Mouse (Mus musculus) urinary bladder, postnatal 25 days (tissue): Measurements from ENCODE around the gene 1700023F06Rik.

ENCODE experiments used
- DNase-seq: peaks from one replicate; pipeline ENCODE4 v3.0.0; 2022; ENCODE audit warnings: low spot score

The 1700023F06Rik gene

GRCm38 (mm10) chr11:103208458-103208857 lies at the start of gene 1700023F06Rik:
Gene 1700023F06Rik (minus strand): TSS chr11:103208558.
- no peak for DNase-seq

DNA sequence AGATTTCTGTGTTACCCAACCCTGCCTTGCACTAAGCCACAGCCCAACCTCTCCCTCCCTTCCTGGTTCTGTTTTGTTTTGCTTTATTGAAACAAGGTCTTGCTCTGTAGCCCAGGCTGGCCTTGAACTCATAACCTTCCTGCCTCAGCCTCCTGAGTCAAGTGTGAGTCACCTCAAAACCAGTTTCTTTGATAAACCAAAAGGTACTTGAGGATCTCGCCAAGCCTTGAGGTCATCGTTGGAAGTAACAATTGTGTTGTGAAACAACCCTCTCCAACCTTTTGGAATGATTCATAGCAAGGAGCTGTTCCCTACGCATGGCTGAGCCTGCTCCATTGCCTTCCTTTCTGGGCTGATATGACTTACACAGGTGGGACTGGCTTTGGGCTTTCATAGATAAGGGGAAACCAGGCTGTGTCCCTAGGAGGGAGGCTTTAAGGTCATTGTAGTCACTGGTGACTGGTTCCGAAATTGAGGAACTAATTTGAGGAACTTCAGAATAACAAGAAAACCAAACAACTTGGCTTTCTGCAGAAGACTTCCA lies 49.7 kb upstream of the 1700023F06Rik start:
- DNase-seq = no peak

- no peak for DNase-seq
Observed at GRCm38 (mm10) chr11:103253605-103254004, 45.2 kb upstream of the 1700023F06Rik start.

DNA sequence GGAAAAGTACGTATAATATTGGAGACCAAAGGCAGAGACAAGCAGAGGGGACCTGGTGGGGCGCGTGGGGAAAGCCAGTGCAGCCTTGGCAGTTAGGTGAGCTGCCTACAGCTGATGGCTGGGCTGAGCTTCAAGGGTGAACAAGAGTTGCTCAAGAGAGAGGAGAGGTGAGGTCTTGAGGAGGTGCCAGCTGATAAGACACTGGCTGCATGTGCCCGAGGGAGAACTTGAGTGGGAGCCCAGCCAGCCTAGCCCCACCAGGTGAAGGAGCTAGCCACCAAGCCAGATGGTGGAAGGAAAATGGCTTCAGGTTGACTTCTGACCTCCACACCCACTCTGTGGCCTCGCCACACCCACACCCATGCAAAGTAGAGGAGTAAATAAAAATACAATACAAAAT lies 44.0 kb upstream of the 1700023F06Rik start:
- DNase-seq = no peak

GRCm38 (mm10) chr11:103250324-103250723 lies 42.0 kb upstream of the 1700023F06Rik start:
- DNase-seq = no peak

GRCm38 (mm10) chr11:103249509-103249908 lies 41.2 kb upstream of the 1700023F06Rik start:
- DNase-seq = no peak

DNA sequence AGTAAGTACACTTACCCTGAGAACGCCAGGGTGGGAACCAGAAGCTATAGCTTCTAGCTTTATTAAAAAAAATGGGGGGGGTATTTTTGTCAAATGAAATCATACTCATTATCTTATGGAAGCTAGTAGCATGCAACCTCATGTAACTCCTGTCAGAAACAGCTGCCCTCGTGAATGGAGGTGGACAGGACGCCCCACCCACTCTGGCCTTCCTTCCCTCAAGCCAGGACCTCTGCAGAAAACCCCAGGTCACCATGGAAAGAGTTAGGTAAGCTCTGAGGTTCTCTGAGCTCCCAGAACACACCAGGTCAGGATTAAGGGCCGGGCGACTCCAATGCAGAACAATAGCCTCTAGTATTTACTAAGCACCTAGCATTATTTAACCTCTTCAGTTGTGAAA lies 40.5 kb upstream of the 1700023F06Rik start:
- no peak for DNase-seq

DNA sequence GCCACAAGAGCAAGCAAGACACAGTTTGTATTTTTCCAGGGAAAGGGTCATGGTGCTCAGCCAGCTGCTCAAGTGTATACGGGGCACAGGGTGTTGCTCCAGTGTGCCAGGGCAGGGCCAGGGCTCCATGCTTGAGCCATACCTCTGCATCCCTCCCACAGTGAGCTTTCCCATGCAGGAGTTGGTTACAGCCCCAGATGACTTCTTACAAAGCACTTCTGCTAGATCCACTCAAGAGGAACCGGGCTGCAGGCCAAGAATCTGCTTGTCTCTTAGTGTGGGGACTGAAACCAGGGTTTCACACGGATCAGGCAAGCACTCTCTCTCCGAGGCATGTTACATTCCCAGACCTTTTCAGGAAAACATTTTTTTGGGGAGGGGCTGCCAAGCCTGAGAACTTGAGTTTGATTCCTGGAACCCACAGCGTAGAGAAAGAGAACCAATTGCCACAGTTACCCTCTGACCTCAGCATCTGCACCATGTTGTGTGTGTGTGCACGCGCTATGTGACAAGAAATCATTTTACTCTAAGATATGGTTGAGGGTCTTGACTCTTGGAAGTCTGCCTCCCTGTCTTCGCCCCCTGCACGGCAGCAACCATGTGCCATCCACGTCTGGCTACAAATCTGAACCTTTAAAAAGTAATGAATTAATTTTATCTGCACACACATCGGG lies 39.3 kb upstream of the 1700023F06Rik start:
- no peak for DNase-seq

DNA sequence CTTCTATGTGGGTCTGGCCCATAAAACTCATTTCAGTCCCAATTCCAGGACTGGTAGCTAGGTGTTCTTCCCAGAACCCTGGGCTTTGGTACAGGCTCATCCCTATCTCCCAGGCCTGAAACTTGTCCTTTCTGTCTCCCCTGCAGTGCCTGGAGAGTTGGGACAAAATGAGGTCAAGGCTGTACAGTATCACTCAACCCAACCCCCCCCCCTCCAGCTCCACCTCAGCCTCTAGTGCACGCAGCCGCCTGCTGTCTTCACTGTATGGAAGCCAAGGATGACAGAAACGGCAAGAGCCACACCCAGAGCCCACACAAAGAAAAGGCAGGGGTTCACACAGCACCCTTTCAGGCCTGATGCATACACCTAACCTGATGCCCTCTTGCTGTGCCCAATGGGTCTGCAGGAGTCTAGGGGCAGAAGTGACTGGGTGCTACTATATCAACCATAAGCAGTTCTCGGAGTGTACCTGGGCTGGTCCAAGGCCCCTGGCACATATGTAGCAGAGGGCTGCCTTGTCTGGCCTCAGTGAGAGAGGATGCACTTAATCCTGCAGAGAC lies 38.5 kb upstream of the 1700023F06Rik start:
- no peak for DNase-seq

- no peak for DNase-seq
Observed at GRCm38 (mm10) chr11:103246081-103246730, 37.8 kb upstream of the 1700023F06Rik start.

DNA sequence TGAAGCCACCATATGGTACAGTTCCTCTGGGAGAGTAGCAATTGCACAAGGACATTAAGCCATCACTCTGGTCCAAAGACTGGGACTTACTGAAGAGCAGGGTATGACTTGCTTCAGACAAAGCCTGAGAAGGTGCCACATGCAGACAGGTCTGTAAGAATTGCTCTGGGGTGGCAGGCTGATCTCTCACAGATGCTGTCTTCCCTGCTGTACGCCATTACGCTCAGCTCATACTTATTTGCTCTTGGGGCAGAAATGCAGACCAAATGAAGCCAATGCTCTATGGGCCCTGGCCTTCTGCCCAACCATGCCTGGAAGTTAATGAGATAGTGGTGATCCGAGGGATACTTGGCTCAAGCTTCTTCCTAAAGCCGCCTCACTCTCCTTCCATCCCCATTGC lies 36.5 kb upstream of the 1700023F06Rik start:
- DNase-seq = no peak

DNA sequence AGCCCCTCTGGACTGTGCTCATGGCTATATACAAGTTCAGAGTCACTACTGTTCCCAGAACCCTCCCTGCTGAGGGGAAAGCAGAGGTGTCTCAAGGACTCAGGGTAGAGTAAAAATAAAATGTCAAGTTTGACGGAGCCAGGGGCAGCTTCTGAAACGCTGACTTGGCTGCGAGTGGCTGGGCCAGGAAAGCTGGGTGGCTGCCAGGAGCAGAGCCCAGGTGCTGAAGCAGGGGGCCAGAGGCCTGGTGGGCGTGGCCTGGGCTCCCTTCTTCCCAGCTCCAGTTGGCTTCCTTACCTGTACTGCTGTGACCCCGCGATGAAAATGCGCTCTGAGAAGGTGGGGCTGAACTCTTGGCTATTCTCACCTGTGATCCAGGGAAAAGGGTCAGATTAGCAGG lies 32.4 kb upstream of the 1700023F06Rik start:
- no peak for DNase-seq

DNA sequence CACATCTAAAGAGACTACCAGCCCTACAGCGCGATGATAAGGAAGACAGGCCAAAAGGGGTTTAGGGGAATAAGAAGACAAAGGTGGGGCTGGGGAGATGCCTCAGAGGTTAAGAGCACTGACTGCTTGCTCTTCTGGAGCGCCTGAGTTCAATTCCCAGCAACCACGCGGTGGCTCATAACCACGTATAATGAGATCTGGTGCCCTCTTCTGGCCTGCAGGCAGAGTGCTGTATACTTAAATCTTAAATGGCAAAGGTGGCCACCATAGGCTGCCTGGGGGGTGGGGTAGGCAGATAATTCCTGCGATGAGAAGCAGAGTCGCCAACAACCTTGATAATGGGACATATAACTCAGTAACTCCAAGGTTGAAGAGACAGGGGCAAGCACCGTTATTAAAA lies 29.4 kb upstream of the 1700023F06Rik start:
- DNase-seq = no peak

DNA sequence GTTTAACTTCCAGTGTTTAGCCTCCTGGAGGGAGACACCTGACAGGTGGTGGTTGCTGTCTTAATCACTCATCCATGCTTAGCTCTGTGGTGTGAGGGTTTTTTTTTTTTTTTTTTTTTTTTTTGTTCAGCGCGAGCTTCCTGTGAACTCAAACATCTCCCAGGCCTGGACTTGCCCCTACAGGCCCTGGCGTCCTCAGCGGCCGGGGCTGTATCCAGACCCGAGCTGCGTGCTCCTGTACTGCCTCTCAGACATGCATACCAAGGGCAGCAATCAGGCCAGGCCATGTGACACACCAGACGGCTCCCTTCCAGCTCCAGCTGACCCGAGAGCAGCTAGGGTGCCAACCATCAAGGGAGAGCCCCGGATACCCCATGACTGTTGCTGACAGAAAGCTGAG lies 28.5 kb upstream of the 1700023F06Rik start:
- peak; percentile 65 for DNase-seq

GRCm38 (mm10) chr11:103236431-103236830 lies 28.1 kb upstream of the 1700023F06Rik start:
- DNase-seq = no peak

GRCm38 (mm10) chr11:103235702-103236101 lies 27.3 kb upstream of the 1700023F06Rik start:
- no peak for DNase-seq

DNA sequence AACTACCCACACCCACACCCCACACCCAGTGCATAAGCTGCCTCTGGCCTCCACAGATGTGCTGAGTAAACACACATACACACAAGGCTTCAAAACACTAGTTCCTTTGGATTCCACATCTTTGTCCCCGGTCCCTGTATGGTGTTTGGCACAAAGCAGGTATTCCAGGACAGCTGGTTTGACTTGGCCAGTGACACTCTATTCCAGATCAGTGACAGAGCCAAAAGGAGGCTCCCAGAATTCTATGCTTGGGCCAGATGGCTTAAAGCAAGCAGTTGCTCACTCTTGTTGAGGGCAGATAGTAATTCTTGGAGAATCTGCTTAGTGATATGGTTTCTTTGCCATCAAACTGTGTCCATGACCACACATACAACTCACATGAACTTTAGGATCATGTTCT lies 26.1 kb upstream of the 1700023F06Rik start:
- no peak for DNase-seq

DNA sequence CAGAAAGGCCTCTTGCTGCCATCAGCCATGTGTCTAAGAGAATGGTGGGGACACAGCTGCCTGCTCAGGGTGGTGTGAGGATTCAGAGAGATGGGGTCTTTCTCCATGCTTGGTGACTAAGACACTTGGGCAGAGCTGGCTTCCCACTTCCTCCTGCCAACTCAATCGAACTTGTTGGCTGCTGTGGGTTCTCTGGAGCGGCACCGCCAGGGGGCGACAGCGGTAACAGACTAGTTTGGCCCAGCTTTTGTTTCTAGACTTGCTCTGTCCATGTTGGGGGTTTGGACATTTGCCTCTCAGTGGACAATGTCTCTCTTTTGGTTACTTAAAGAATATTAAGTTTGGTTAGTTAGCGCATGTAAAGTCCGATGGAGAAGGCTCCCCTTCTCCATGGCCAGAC lies 24.6 kb upstream of the 1700023F06Rik start:
- peak; percentile 85 for DNase-seq

GRCm38 (mm10) chr11:103231367-103231766 lies 23.0 kb upstream of the 1700023F06Rik start:
- DNase-seq = no peak

DNA sequence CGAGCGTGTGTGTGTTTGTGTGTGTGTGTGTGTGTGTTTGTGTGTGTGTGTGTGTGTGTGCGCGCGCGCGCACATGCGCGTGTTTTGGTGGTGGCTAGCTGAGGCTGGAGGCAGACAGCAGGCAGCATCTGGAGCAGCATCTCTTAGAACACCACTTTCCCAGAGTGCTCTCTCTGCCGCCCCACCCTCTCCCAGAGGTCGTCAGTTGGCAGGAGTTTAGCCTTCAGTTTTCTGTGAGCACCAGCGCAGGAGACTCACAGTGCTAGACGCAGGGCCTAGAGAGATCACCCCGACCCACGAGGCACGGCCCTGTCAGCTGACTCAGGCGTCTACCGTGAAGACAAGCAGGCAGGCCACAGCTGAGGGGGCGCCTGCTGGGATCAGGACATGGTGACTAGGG lies 22.3 kb upstream of the 1700023F06Rik start:
- DNase-seq = no peak

GRCm38 (mm10) chr11:103229608-103230007 lies 21.2 kb upstream of the 1700023F06Rik start:
- no peak for DNase-seq

- no peak for DNase-seq
Observed at GRCm38 (mm10) chr11:103223951-103224456, 15.6 kb upstream of the 1700023F06Rik start.

DNA sequence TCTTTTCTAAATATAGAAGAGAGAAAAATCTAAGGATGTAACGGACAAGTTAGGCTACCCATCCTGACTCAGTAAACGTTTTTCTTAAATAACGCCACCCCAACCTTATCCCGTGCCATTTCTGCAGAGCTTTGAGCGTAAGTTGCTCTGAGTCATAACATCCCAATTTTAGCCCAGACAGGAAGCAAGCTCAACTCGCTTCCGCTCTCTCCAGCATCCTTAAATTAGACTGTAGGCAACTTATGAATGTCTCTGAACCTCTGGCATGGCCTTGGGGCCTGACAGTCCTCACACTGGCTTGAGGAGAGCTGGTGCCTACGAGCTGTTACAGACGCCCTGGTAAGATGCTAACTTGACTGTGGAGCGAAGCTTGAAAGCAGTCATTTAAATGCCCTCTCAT lies 15.1 kb upstream of the 1700023F06Rik start:
- no peak for DNase-seq
